8 mouse cellular contexts compared by ENCODE assay signal in genomic region chr15:99726549-99726948, GRCm38 (mm10). TPM values are rescaled to one million over a fixed set of nuclear protein-coding genes. Genes with fewer than 3 reads are reported as not detected.
DNase-seq lines count a peak whose midpoint lies in the region; ATAC-seq lines count a peak whose summit lies in the region.

No protein-coding gene starts in this region.

- H3K36me3 ChIP-seq in heart, embryonic 14.5 days (ENCODE audit: control insufficient read depth, insufficient read depth, low read length): peaks cover 28% of the 10 kb centered on the region
- peaks cover 37% of the 10 kb centered on the region for H3K36me3 ChIP-seq in hindbrain, embryonic 12.5 days
- peaks cover 48% of the 10 kb centered on the region for H3K36me3 ChIP-seq in midbrain, embryonic 13.5 days

- 0 out of 4 replicates have a peak overlapping the region, but pooled peaks of 1 of the 2 experiments have one; percentile 4 for H3K27ac ChIP-seq in heart, embryonic 14.5 days (replicated peaks in 1 of 2; ENCODE audit: control insufficient read depth in 1 of 2, insufficient read depth in 1 of 2, low read depth in 2 of 2, low read length in 2 of 2)
- peak overlapping the region; percentile 94; the same call in 1 of the 2 replicates for H3K27ac ChIP-seq in hindbrain, embryonic 12.5 days
- no peak overlapping the region for H3K27ac ChIP-seq in midbrain, embryonic 13.5 days

- H3K9ac ChIP-seq in heart, embryonic 14.5 days (ENCODE audit: low read length): peak overlapping the region; percentile 98
- H3K9ac ChIP-seq in hindbrain, embryonic 12.5 days: peak overlapping the region; percentile 96
- peak overlapping the region; percentile 94 for H3K9ac ChIP-seq in midbrain, embryonic 13.5 days (replicated peaks)

- DNase-seq in heart, adult 8-10 months (ENCODE audit: low spot score): no peak
- DNase-seq in NIH3T3 (ENCODE audit: low read depth): peak; percentile 13
- DNase-seq in gastrocnemius, postnatal 25 days: no peak
- no peak for DNase-seq in thymus, postnatal 0 days (ENCODE audit: low spot score)
- DNase-seq in thymus, postnatal 14 days: no peak

- H3K4me1 ChIP-seq in heart, embryonic 14.5 days (ENCODE audit: control insufficient read depth in 2 of 2, insufficient read depth in 2 of 2, low read length in 2 of 2): peaks cover 19 to 37% of the 10 kb centered on the region in 2 experiments
- peaks cover 30% of the 10 kb centered on the region for H3K4me1 ChIP-seq in hindbrain, embryonic 12.5 days
- peaks cover 38% of the 10 kb centered on the region for H3K4me1 ChIP-seq in midbrain, embryonic 13.5 days (replicated peaks)

- H3K4me3 ChIP-seq in heart, embryonic 14.5 days (ENCODE audit: control insufficient read depth in 1 of 2, insufficient read depth in 1 of 2, low read depth in 1 of 2, low read length in 2 of 2): peak overlapping the region; percentile 60 to 92; a peak in 3 of 4 replicates
- peak overlapping the region; percentile 91 for H3K4me3 ChIP-seq in hindbrain, embryonic 12.5 days
- H3K4me3 ChIP-seq in midbrain, embryonic 13.5 days (replicated peaks): peak overlapping the region; percentile 88

- H3K4me2 ChIP-seq in heart, embryonic 14.5 days (ENCODE audit: low read length): peak overlapping the region; percentile 83
- peak overlapping the region; percentile 73 for H3K4me2 ChIP-seq in hindbrain, embryonic 12.5 days (replicated peaks)
- H3K4me2 ChIP-seq in midbrain, embryonic 13.5 days (replicated peaks): peak overlapping the region; percentile 90

- ATAC-seq in heart, embryonic 14.5 days (ENCODE audit: insufficient number of reproducible peaks, insufficient read depth, low FRiP score, low read depth): no peak
- no peak for ATAC-seq in hindbrain, embryonic 12.5 days (ENCODE audit: low FRiP score)
- no peak for ATAC-seq in midbrain, embryonic 13.5 days

- no peaks in the 10 kb centered on the region for H3K27me3 ChIP-seq in heart, embryonic 14.5 days (ENCODE audit: control insufficient read depth, insufficient read depth, low read length)
- H3K27me3 ChIP-seq in hindbrain, embryonic 12.5 days: no peaks in the 10 kb centered on the region
- no peaks in the 10 kb centered on the region for H3K27me3 ChIP-seq in midbrain, embryonic 13.5 days

- WGBS in heart, embryonic 14.5 days: 60% methylated on average over 2 of the region's 2 CpGs
- WGBS in hindbrain, embryonic 12.5 days: 85% methylated on average over 2 of the region's 2 CpGs
- 93% methylated on average over 2 of the region's 2 CpGs for WGBS in midbrain, embryonic 13.5 days

- H3K9me3 ChIP-seq in heart, embryonic 14.5 days (ENCODE audit: control insufficient read depth, low read length): peaks cover 4% of the 10 kb centered on the region
- 0 out of 2 replicates have a peak, but pooled peaks cover 4% of the 10 kb centered on the region for H3K9me3 ChIP-seq in hindbrain, embryonic 12.5 days (replicated peaks)
- no peaks in the 10 kb centered on the region for H3K9me3 ChIP-seq in midbrain, embryonic 13.5 days

RNA-seq across cellular contexts. Expression of gene Cox14, which starts 1.1 kb away (rescaled TPM):
- 230 and 237 TPM in 2 replicates for polyA plus RNA-seq in heart, embryonic 14.5 days (2014; fragmentation: Nextera tagmentation; extraction: Ambion mirVana)
- total RNA-seq in heart, adult 8-10 months (2022): 100 to 1,000 TPM; 240 to 284 (median 258) TPM
- polyA plus RNA-seq in hindbrain, embryonic 12.5 days (2016; fragmentation: Nextera tagmentation; extraction: Ambion mirVana): 152 and 156 TPM in 2 replicates
- 167 and 177 TPM in 2 replicates for polyA plus RNA-seq in midbrain, embryonic 13.5 days (2015; fragmentation: Nextera tagmentation; extraction: Ambion mirVana)
- 100 to 1,000 TPM; 171 to 172 TPM for total RNA-seq in gastrocnemius, postnatal 25 days (2021)
- polyA plus RNA-seq in thymus, postnatal 0 days (2015; fragmentation: Nextera tagmentation; extraction: Ambion mirVana): 241 and 259 TPM in 2 replicates

RNA-seq across cellular contexts. Expression of gene Gpd1, which starts 9.2 kb away (rescaled TPM):
- polyA plus RNA-seq in heart, embryonic 14.5 days (2014; fragmentation: Nextera tagmentation; extraction: Ambion mirVana): 0.80 and 1.1 TPM in 2 replicates
- 10 to 100 TPM; 38.6 to 59.0 (median 49.5) TPM for total RNA-seq in heart, adult 8-10 months (2022)
- 0.69 and 0.92 TPM in 2 replicates for polyA plus RNA-seq in hindbrain, embryonic 12.5 days (2016; fragmentation: Nextera tagmentation; extraction: Ambion mirVana)
- 1.3 and 1.6 TPM in 2 replicates for polyA plus RNA-seq in midbrain, embryonic 13.5 days (2015; fragmentation: Nextera tagmentation; extraction: Ambion mirVana)
- total RNA-seq in gastrocnemius, postnatal 25 days (2021): 100 to 1,000 TPM; 415 to 536 TPM
- polyA plus RNA-seq in thymus, postnatal 0 days (2015; fragmentation: Nextera tagmentation; extraction: Ambion mirVana): 0.30 and 1.8 TPM in 2 replicates

RNA-seq across cellular contexts. Expression of gene Gm17349, which starts 21.3 kb away (rescaled TPM):
- not detected in 2 replicates for polyA plus RNA-seq in heart, embryonic 14.5 days (2014; fragmentation: Nextera tagmentation; extraction: Ambion mirVana)
- 1 to 10 TPM; 2.4 to 3.3 (median 2.9) TPM for total RNA-seq in heart, adult 8-10 months (2022)
- not detected in 2 replicates for polyA plus RNA-seq in hindbrain, embryonic 12.5 days (2016; fragmentation: Nextera tagmentation; extraction: Ambion mirVana)
- not detected in 2 replicates for polyA plus RNA-seq in midbrain, embryonic 13.5 days (2015; fragmentation: Nextera tagmentation; extraction: Ambion mirVana)
- total RNA-seq in gastrocnemius, postnatal 25 days (2021): 1 to 10 TPM in 1 of 2 experiments, not detected in 1; 1.6 TPM
- not detected in 2 replicates for polyA plus RNA-seq in thymus, postnatal 0 days (2015; fragmentation: Nextera tagmentation; extraction: Ambion mirVana)

RNA-seq across cellular contexts. Expression of gene Smarcd1, which starts 24.6 kb away (rescaled TPM):
- polyA plus RNA-seq in heart, embryonic 14.5 days (2014; fragmentation: Nextera tagmentation; extraction: Ambion mirVana): 24.7 and 27.4 TPM in 2 replicates
- 10 to 100 TPM; 21.7 to 25.8 (median 24.5) TPM for total RNA-seq in heart, adult 8-10 months (2022)
- polyA plus RNA-seq in hindbrain, embryonic 12.5 days (2016; fragmentation: Nextera tagmentation; extraction: Ambion mirVana): 123 and 141 TPM in 2 replicates
- polyA plus RNA-seq in midbrain, embryonic 13.5 days (2015; fragmentation: Nextera tagmentation; extraction: Ambion mirVana): 137 and 145 TPM in 2 replicates
- 1 to 10 TPM; 4.6 to 5.9 TPM for total RNA-seq in gastrocnemius, postnatal 25 days (2021)
- polyA plus RNA-seq in thymus, postnatal 0 days (2015; fragmentation: Nextera tagmentation; extraction: Ambion mirVana): 36.3 and 41.1 TPM in 2 replicates

RNA-seq across cellular contexts. Expression of gene Cers5, which starts 46.1 kb away (rescaled TPM):
- polyA plus RNA-seq in heart, embryonic 14.5 days (2014; fragmentation: Nextera tagmentation; extraction: Ambion mirVana): 55.3 and 60.8 TPM in 2 replicates
- 10 to 100 TPM; 17.8 to 23.6 (median 18.1) TPM for total RNA-seq in heart, adult 8-10 months (2022)
- polyA plus RNA-seq in hindbrain, embryonic 12.5 days (2016; fragmentation: Nextera tagmentation; extraction: Ambion mirVana): 66.8 and 69.3 TPM in 2 replicates
- polyA plus RNA-seq in midbrain, embryonic 13.5 days (2015; fragmentation: Nextera tagmentation; extraction: Ambion mirVana): 58.4 and 61.1 TPM in 2 replicates
- 1 to 10 TPM; 4.0 to 6.1 TPM for total RNA-seq in gastrocnemius, postnatal 25 days (2021)
- polyA plus RNA-seq in thymus, postnatal 0 days (2015; fragmentation: Nextera tagmentation; extraction: Ambion mirVana): 42.2 and 48.4 TPM in 2 replicates
